Mouse (Mus musculus): ENCODE results near the gene Efs. TPM values are rescaled to one million over a fixed set of nuclear protein-coding genes. Genes with fewer than 3 reads are reported as not detected.
A peak's percentile ranks its signal among the peaks of the same experiment; 100 is the strongest.
"Not testable (repeated sequence)": the region's sequence is repeated elsewhere in the genome, so short reads cannot be mapped to it uniquely, and the experiment has no call there.

Gene Efs
- 52.2 and 59.1 TPM in 2 replicates for polyA plus RNA-seq (2014; fragmentation: Nextera tagmentation; extraction: Ambion mirVana)

- peak within 1 kb of the TSS; percentile 99 for H3K27ac ChIP-seq (replicated peaks; ENCODE audit: low read depth, low read length)
- 2% methylated on average over 39 of the region's 57 CpGs for WGBS
- ATAC-seq (ENCODE audit: low read depth) = peak; percentile 64
Measured at GRCm38 (mm10) chr14:54925349-54926342, at the start of gene Efs. TSS of gene Efs (minus strand) at chr14:54926126.

GRCm38 (mm10) chr14:54974068-54974791 is 48.3 kb upstream of the Efs start:
- no peak for DNase-seq (ENCODE audit: low spot score)
- no peaks in the 10 kb centered on the region for H3K36me3 ChIP-seq (ENCODE audit: control insufficient read depth, insufficient read depth, low read length)
- no peak overlapping the region for H3K9ac ChIP-seq (ENCODE audit: low read depth, low read length)
- H3K27me3 ChIP-seq (replicated peaks; ENCODE audit: control insufficient read depth, insufficient read depth, low read length) = no peaks in the 10 kb centered on the region
- ATAC-seq (ENCODE audit: low read depth) = no peak
- H3K4me3 ChIP-seq (ENCODE audit: low read depth, low read length) = no peak overlapping the region
- no peak overlapping the region for H3K4me2 ChIP-seq (ENCODE audit: low read depth, low read length)
- 78% methylated on average over 5 of the region's 6 CpGs for WGBS
- no peaks in the 10 kb centered on the region for H3K4me1 ChIP-seq (ENCODE audit: control insufficient read depth, insufficient read depth, low read length)
- no peaks in the 10 kb centered on the region for H3K9me3 ChIP-seq (ENCODE audit: control insufficient read depth, low read length)
- no peak overlapping the region for H3K27ac ChIP-seq (replicated peaks; ENCODE audit: low read depth, low read length)

More at GRCm38 (mm10) chr14:54925349-54926342, at the start of gene Efs:
- Histone ChIP-seq H3K9me3 (ENCODE audit: control insufficient read depth, low read length) (peaks cover 17% of the 10 kb centered on the region), H3K4me2 (ENCODE audit: low read depth, low read length) (peak within 1 kb of the TSS; percentile 69), H3K27me3 (replicated peaks; ENCODE audit: control insufficient read depth, insufficient read depth, low read length) (no peaks in the 10 kb centered on the region), H3K4me1 (ENCODE audit: control insufficient read depth, insufficient read depth, low read length) (peaks cover 30% of the 10 kb centered on the region), H3K4me3 (ENCODE audit: low read depth, low read length) (peak within 1 kb of the TSS; percentile 50), H3K9ac (ENCODE audit: low read depth, low read length) (peak within 1 kb of the TSS; percentile 88), H3K36me3 (ENCODE audit: control insufficient read depth, insufficient read depth, low read length) (peaks cover 26% of the 10 kb centered on the region)
- DNase-seq (ENCODE audit: low spot score) = peak; percentile 88

- not testable (repeated sequence) for H3K27me3 ChIP-seq (replicated peaks; ENCODE audit: control insufficient read depth, insufficient read depth, low read length); DNase-seq (ENCODE audit: low spot score); H3K27ac ChIP-seq (replicated peaks; ENCODE audit: low read depth, low read length); ATAC-seq (ENCODE audit: low read depth); H3K4me2 ChIP-seq (ENCODE audit: low read depth, low read length); H3K9me3 ChIP-seq (ENCODE audit: control insufficient read depth, low read length); H3K9ac ChIP-seq (ENCODE audit: low read depth, low read length); H3K36me3 ChIP-seq (ENCODE audit: control insufficient read depth, insufficient read depth, low read length); H3K4me1 ChIP-seq (ENCODE audit: control insufficient read depth, insufficient read depth, low read length); H3K4me3 ChIP-seq (ENCODE audit: low read depth, low read length)
- WGBS = 87% methylated on average over 6 of the region's 11 CpGs
Measured at GRCm38 (mm10) chr14:54972786-54973185, 46.9 kb upstream of the Efs start.

GRCm38 (mm10) chr14:54968344-54968743 is 42.4 kb upstream of the Efs start:
- Histone ChIP-seq H3K36me3 (ENCODE audit: control insufficient read depth, insufficient read depth, low read length) (no peaks in the 10 kb centered on the region), H3K4me1 (ENCODE audit: control insufficient read depth, insufficient read depth, low read length) (no peaks in the 10 kb centered on the region), H3K4me2 (ENCODE audit: low read depth, low read length) (no peak overlapping the region), H3K9ac (ENCODE audit: low read depth, low read length) (no peak overlapping the region), H3K27ac (replicated peaks; ENCODE audit: low read depth, low read length) (no peak overlapping the region), H3K27me3 (replicated peaks; ENCODE audit: control insufficient read depth, insufficient read depth, low read length) (no peaks in the 10 kb centered on the region), H3K4me3 (ENCODE audit: low read depth, low read length) (no peak overlapping the region), H3K9me3 (ENCODE audit: control insufficient read depth, low read length) (no peaks in the 10 kb centered on the region)
- ATAC-seq (ENCODE audit: low read depth) (no peak), DNase-seq (ENCODE audit: low spot score) (no peak)

- ATAC-seq (ENCODE audit: low read depth) (no peak), DNase-seq (ENCODE audit: low spot score) (no peak)
- H3K36me3 ChIP-seq (ENCODE audit: control insufficient read depth, insufficient read depth, low read length) = no peaks in the 10 kb centered on the region
- no peaks in the 10 kb centered on the region for H3K9me3 ChIP-seq (ENCODE audit: control insufficient read depth, low read length)
- no peak overlapping the region for H3K27ac ChIP-seq (replicated peaks; ENCODE audit: low read depth, low read length)
- H3K4me3 ChIP-seq (ENCODE audit: low read depth, low read length) = no peak overlapping the region
- 88% methylated on average over 3 of the region's 3 CpGs for WGBS
- no peak overlapping the region for H3K9ac ChIP-seq (ENCODE audit: low read depth, low read length)
- H3K27me3 ChIP-seq (replicated peaks; ENCODE audit: control insufficient read depth, insufficient read depth, low read length) = no peaks in the 10 kb centered on the region
- no peaks in the 10 kb centered on the region for H3K4me1 ChIP-seq (ENCODE audit: control insufficient read depth, insufficient read depth, low read length)
- no peak overlapping the region for H3K4me2 ChIP-seq (ENCODE audit: low read depth, low read length)
Measured at GRCm38 (mm10) chr14:54967874-54968273, 41.9 kb upstream of the Efs start.

- Histone ChIP-seq H3K36me3 (ENCODE audit: control insufficient read depth, insufficient read depth, low read length) (no peaks in the 10 kb centered on the region), H3K9me3 (ENCODE audit: control insufficient read depth, low read length) (no peaks in the 10 kb centered on the region), H3K4me3 (ENCODE audit: low read depth, low read length) (no peak within 1 kb of the TSS), H3K4me1 (ENCODE audit: control insufficient read depth, insufficient read depth, low read length) (no peaks in the 10 kb centered on the region), H3K4me2 (ENCODE audit: low read depth, low read length) (no peak within 1 kb of the TSS), H3K9ac (ENCODE audit: low read depth, low read length) (no peak within 1 kb of the TSS), H3K27me3 (replicated peaks; ENCODE audit: control insufficient read depth, insufficient read depth, low read length) (no peaks in the 10 kb centered on the region), H3K27ac (replicated peaks; ENCODE audit: low read depth, low read length) (no peak within 1 kb of the TSS)
- no peak for DNase-seq (ENCODE audit: low spot score)
- ATAC-seq (ENCODE audit: low read depth) = no peak
- 71% methylated on average over 7 of the region's 7 CpGs for WGBS
Measured at GRCm38 (mm10) chr14:54966320-54966977, 40.5 kb upstream of the Efs start, which contains the start of gene Myh6. TSS of gene Myh6 (minus strand) at chr14:54966927.

GRCm38 (mm10) chr14:54965631-54966030 is 39.7 kb upstream of the Efs start:
- DNase-seq (ENCODE audit: low spot score) (no peak), ATAC-seq (ENCODE audit: low read depth) (no peak)
- Histone ChIP-seq H3K9me3 (ENCODE audit: control insufficient read depth, low read length) (no peaks in the 10 kb centered on the region), H3K27me3 (replicated peaks; ENCODE audit: control insufficient read depth, insufficient read depth, low read length) (no peaks in the 10 kb centered on the region), H3K36me3 (ENCODE audit: control insufficient read depth, insufficient read depth, low read length) (no peaks in the 10 kb centered on the region), H3K9ac (ENCODE audit: low read depth, low read length) (no peak overlapping the region), H3K27ac (replicated peaks; ENCODE audit: low read depth, low read length) (no peak overlapping the region), H3K4me3 (ENCODE audit: low read depth, low read length) (no peak overlapping the region), H3K4me1 (ENCODE audit: control insufficient read depth, insufficient read depth, low read length) (no peaks in the 10 kb centered on the region), H3K4me2 (ENCODE audit: low read depth, low read length) (no peak overlapping the region)
- WGBS = 56% methylated on average over 6 of the region's 6 CpGs

GRCm38 (mm10) chr14:54965044-54965443 is 39.1 kb upstream of the Efs start:
- DNase-seq (ENCODE audit: low spot score) = no peak
- Histone ChIP-seq H3K27me3 (replicated peaks; ENCODE audit: control insufficient read depth, insufficient read depth, low read length) (no peaks in the 10 kb centered on the region), H3K4me3 (ENCODE audit: low read depth, low read length) (no peak overlapping the region), H3K4me2 (ENCODE audit: low read depth, low read length) (no peak overlapping the region), H3K4me1 (ENCODE audit: control insufficient read depth, insufficient read depth, low read length) (no peaks in the 10 kb centered on the region), H3K27ac (replicated peaks; ENCODE audit: low read depth, low read length) (no peak overlapping the region), H3K9ac (ENCODE audit: low read depth, low read length) (no peak overlapping the region), H3K36me3 (ENCODE audit: control insufficient read depth, insufficient read depth, low read length) (no peaks in the 10 kb centered on the region), H3K9me3 (ENCODE audit: control insufficient read depth, low read length) (no peaks in the 10 kb centered on the region)
- 79% methylated on average over 15 of the region's 15 CpGs for WGBS
- ATAC-seq (ENCODE audit: low read depth) = no peak
